Mouse (Mus musculus): ENCODE measurements around the gene 3830403N18Rik. TPM values are rescaled to one million over a fixed set of nuclear protein-coding genes. Genes with fewer than 3 reads are reported as not detected.
"Not testable (repeated sequence)": the region's sequence is repeated elsewhere in the genome, so short reads cannot be mapped to it uniquely, and the experiment has no call there.

Gene 3830403N18Rik
- 1 to 10 TPM in 1 of 2 experiments, under 1 TPM in 1; 0.92 to 1.9 TPM for total RNA-seq (2021)

GRCm38 (mm10) chrX:56136336-56136909 is at the start of gene 3830403N18Rik:
Gene 3830403N18Rik (plus strand): TSS chrX:56136572.
- intact Hi-C loops (cut with DNase I); DNase-seq: not testable (repeated sequence)

- intact Hi-C loops (cut with DNase I): no loop called here
- no peak for DNase-seq
Measured at GRCm38 (mm10) chrX:56151396-56151795, 15.0 kb downstream of the 3830403N18Rik start.

- intact Hi-C loops (cut with DNase I); DNase-seq: not testable (repeated sequence)
Measured at GRCm38 (mm10) chrX:56186449-56186848, 50.1 kb downstream of the 3830403N18Rik start.

Other genes with a start within 250 kb of the 3830403N18Rik start
- gene Gm773, start 76.3 kb downstream of the 3830403N18Rik start, total RNA-seq (2021): not detected
- gene Zfp449, start 209.8 kb downstream of the 3830403N18Rik start, total RNA-seq (2021): 1 to 10 TPM; 4.4 to 5.1 TPM
- not detected for gene Smim10l2a, start 238.0 kb downstream of the 3830403N18Rik start, total RNA-seq (2021)

Measured in heart, postnatal 36 days (tissue).